Mouse (Mus musculus): ENCODE data around the gene Leprot.

DNA sequence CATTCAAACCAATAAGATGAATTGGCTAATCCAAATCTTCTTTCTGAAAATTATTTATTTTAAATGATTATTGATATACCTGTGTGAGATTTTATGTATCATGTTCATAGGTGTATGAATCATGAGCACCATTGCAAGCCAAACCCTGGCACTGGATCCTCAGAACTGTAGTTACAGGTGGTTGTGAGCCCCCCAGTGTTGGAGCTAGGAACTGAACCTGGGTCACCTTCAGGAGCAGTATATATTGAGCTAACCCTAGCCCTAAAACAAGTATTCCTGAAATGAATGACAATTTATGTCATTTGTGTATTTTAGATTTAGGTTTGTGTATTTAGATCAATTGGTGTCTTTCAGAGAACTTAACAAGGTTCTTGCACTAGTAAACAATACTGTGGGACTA is 45.8 kb upstream of the Leprot start:
- TF ChIP-seq POLR2A (IDR thresholded peaks at IDR 0.05; ENCODE audit: insufficient read length, low read depth) (no peak), MYOG (IDR thresholded peaks at IDR 0.05; ENCODE audit: control insufficient read depth in 1 of 3, insufficient read depth in 1 of 3, insufficient read length in 2 of 3, low read depth in 2 of 3) (no peak), USF1 (IDR thresholded peaks at IDR 0.05; ENCODE audit: low read depth) (no peak)
